Mouse (Mus musculus): ENCODE measurements at regions not wholly inside any gene's neighbourhood (a gene's known extent, or its start where the extent isn't known, plus 50 kb on each side); places are given as distances from the start of the nearest gene placed in this dataset.

DNA sequence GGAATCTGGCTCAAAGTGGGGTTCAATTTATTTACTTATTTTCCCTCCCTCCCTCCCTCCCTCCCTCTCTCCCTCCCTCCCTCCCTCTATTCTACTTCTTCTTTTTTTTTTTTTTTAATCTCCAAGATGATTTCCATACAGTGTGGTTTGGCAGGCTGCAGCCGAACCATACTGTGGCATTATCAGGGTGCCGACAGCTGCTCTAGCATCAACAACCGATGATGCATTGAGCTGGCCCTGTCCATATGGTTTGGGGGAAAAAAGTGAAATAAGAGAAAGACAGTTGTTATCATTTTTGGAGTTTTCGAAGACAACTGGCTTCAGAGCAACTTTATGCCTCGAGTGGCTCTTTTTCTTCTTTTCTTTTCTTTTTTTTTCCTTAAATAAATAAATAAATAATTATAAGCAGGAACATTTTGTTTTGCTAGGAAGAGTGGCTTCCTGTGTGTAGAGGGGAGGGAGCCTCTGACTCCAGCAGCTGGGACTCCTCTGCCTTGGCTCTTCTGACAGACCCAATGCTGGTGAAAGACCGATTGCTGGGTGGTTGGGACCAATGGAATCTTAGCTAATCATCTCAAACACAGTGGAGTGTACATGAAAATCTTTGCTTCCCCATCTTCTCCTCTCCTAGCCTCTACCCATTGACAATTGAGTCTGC lies 190.1 kb upstream of the Maf start:
- DNase-seq: peak in 1 of 2 experiments; percentile 15

DNA sequence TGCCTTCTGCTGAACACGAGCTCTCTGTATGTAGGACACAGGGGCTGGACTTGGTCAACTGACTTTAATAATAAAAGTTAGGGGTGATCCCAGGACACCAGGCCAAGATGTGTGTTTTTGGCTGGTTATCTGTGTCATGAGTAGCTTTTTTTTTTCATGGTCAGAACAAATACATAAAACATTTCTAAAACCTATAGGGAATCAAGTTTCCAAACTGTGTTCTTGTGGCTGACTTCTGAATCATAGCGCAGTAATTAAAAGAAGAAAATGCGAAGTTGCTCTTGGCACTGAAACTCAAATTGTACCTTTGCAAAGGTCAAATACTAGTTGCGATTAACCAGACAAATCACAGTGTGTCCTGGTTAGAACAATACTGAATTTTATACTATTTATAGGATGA lies 189.5 kb upstream of the Maf start:
- DNase-seq: no peak

- DNase-seq: no peak
Measured at GRCm38 (mm10) chr8:115896066-115896465, 188.5 kb upstream of the Maf start.

DNA sequence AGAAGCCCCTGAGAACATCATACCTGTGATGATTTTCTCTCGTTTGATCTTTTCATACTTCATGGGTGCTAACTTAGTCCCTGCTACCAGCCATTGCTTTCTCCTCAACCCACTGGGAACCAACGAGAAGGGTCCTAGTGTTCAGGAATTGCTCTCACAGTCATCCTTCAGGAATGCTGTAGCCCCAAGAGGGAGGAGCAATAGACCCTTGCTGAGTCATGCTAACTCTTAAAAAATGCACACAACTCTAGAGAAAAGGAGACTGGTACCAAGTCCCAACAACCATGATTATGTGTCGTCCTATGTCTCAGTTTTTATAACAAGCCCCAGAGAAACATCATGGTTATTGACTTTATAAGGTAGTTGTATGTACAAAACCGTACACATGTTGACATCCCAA lies 180.7 kb upstream of the Maf start:
- no peak for DNase-seq

GRCm38 (mm10) chr8:115885121-115885743 lies 177.6 kb upstream of the Maf start:
- DNase-seq: no peak

DNA sequence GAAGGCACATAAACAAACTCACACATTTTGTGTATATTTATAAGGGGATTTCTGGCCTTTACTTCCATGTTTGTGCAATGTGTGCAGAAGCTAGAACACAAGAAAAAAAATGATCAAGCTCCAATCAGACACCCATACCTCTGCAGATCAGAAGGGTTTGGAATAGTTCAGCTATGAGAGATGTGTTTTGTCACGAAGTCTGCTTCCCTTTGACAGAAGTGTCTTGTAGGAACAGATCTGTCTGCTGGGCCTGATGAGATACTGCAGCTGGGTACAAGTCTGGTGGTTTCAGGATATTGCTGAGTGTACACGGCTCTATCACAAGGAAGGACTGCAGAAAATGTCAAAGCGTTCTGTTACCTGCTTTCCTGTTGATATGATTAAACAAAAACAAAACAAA lies 176.2 kb upstream of the Maf start:
- no peak for DNase-seq

DNA sequence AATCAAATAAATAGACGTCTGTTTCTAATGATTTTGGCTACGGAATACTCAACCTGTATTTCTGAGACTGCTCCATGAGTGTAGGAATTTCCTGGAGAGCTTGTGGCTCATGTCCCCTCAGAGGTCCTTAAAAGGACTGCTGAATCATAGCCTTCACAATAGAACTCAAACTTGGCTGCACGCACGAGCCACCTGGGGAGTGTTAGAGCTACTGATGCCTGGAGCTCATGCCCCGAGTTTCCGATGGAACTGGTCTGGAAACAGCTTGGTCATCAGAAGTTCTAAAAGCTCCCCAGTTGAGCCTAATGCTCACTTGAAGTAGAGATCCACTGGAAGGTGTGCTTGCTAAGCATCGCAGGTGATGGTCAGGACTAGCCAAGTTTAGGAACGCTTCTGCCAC lies 174.3 kb upstream of the Maf start:
- DNase-seq: no peak

- DNase-seq: peak in 1 of 2 experiments; percentile 9
Measured at GRCm38 (mm10) chr8:115874789-115875188, 167.2 kb upstream of the Maf start.

- DNase-seq: no peak
Measured at GRCm38 (mm10) chr8:115871381-115871780, 163.8 kb upstream of the Maf start.

- no peak for DNase-seq
Measured at GRCm38 (mm10) chr8:115861381-115861780, 153.8 kb upstream of the Maf start.

- no peak for DNase-seq
Measured at GRCm38 (mm10) chr8:115859406-115859805, 151.8 kb upstream of the Maf start.

GRCm38 (mm10) chr8:115856816-115857215 lies 149.2 kb upstream of the Maf start:
- DNase-seq: no peak

- no peak for DNase-seq
Measured at GRCm38 (mm10) chr8:115855934-115856629, 148.5 kb upstream of the Maf start.

GRCm38 (mm10) chr8:115854209-115854900 lies 146.8 kb upstream of the Maf start:
- peak in 1 of 2 experiments; percentile 8 for DNase-seq

DNA sequence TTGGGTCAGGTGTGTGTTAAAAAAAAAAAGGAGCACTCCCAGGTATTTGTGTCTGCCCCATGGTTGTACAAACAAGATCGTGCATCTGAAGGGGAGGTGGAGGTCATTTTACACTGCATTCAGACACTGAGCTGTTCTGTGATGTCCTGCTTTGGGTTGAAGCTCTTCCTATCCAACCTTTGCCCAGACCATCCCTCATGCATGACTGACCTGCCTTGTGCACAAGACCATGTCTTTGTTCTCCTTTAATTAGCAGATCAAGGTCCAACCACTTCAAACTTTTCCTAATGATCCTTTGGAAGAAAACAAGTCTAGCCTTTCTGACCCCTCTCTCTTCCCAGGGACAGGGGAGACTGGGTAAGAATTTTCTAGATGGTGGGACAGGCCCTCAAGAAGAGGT lies 143.0 kb upstream of the Maf start:
- no peak for DNase-seq

- DNase-seq: no peak
Measured at GRCm38 (mm10) chr8:115833391-115833790, 125.8 kb upstream of the Maf start.

DNA sequence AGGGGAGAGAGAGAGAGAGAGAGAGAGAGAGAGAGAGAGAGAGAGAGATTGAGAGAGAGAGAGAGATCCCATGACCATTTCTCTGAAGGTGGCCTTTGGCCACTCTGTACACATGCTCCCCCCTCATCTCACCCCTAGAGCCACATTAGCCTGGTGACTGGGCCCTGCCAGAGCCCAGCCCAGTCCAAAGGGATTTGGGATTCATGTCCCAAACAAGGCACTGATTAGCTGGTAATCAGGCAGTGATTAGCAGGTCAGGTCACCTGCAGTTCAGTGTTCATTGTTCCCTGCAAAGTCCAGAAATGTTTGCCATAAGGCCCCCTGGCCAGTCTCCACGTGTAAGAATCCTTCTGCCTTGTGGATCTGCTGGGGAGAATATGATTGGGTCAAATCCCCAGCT lies 124.1 kb upstream of the Maf start:
- DNase-seq: no peak

GRCm38 (mm10) chr8:115830012-115830662 lies 122.5 kb upstream of the Maf start:
- no peak for DNase-seq

GRCm38 (mm10) chr8:115826516-115826915 lies 118.9 kb upstream of the Maf start:
- DNase-seq: no peak

DNA sequence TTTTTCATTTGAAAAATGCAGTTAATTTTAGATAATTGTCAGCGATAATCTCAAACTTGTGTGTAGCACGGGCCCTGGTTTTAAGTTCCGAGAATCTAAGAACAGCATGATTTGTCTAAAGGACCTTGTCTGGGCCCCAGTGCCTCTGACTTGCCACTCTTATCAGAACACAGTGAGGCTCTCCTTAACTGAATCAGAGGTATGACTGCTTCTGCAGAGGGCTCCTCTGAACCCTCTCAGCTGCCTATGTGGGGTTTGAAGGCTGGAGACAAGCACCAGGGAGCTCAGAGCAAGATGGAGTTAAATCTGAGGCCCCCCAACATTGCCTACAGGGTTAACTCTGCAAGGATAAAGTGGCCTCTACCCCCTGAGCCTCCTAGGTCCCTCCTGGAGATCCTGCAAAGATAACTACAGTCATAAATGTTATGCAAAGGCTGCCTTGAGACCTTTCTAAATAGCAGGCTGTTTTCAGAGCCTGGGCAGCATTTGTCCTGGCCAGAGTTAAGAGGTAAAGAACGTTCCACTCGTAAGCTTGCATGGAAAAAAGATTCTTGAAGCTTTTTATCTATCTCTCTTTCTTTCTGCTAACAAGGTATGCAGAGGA lies 118.4 kb upstream of the Maf start:
- no peak for DNase-seq

- no peak for DNase-seq
Measured at GRCm38 (mm10) chr8:115824478-115824785, 116.8 kb upstream of the Maf start.

GRCm38 (mm10) chr8:115823673-115824477 lies 116.3 kb upstream of the Maf start:
- no peak for DNase-seq

Measured in lung, adult 18-20 months (tissue).